Mouse (Mus musculus) C2C12 (cell line): ENCODE measurements around the gene Gm6793.

Source experiments
- CEBPB ChIP-seq: IDR thresholded peaks from one replicate; pipeline ENCODE4 v1.6.1; 2011; ENCODE audit warnings: low read depth, mild to moderate bottlenecking, control low read depth, moderate library complexity
- CTCF ChIP-seq: IDR thresholded peaks from one replicate; pipeline ENCODE4 v1.5.1; 2011; ENCODE audit not compliant: control insufficient read depth, insufficient read depth, insufficient read length
- MAX ChIP-seq: IDR thresholded peaks from one replicate; pipeline ENCODE4 v1.6.1; 2011; ENCODE audit warnings: mild to moderate bottlenecking, control low read depth
- MYOD1 ChIP-seq: IDR thresholded peaks from one replicate; pipeline ENCODE4 v1.6.1; 2011; ENCODE audit warnings: low read depth; ENCODE audit not compliant: control insufficient read depth, insufficient read length
- USF1 ChIP-seq: IDR thresholded peaks from one replicate; pipeline ENCODE4 v1.6.1; 2011; ENCODE audit warnings: low read depth, mild to moderate bottlenecking, control low read depth, moderate library complexity

- TF ChIP-seq CTCF (no peak), MYOD1 (no peak), MAX (peak; percentile 55), USF1 (no peak), CEBPB (no peak)
Observed at GRCm38 (mm10) chr8:112010997-112011815, 3.6 kb downstream of the Gm6793 start, which contains the start of the genes Kars and Terf2ip.
